Mouse (Mus musculus) splenic B cell, adult 2 months (primary cell): ENCODE results near the gene Ect2l.
"Not testable (repeated sequence)": the region's sequence is repeated elsewhere in the genome, so short reads cannot be mapped to it uniquely, and the experiment has no call there.

Source experiments
- DNase-seq: peaks from one replicate; pipeline ENCODE4 v3.0.0-alpha.2; 2011; ENCODE audit warnings: low read depth, low spot score
- H3K27me3 ChIP-seq: 2 replicates; pipeline ENCODE4 v1.6.1; 2012; ENCODE audit warnings: mild to moderate bottlenecking, low read length, moderate library complexity, mixed read lengths; ENCODE audit not compliant: control insufficient read depth, poor library complexity, insufficient read depth, severe bottlenecking
- H3K36me3 ChIP-seq: 2 replicates; pipeline ENCODE4 v1.6.1; 2012; ENCODE audit warnings: mild to moderate bottlenecking, low read length, moderate library complexity, mixed read lengths; ENCODE audit not compliant: control insufficient read depth, poor library complexity, insufficient read depth, severe bottlenecking

Gene Ect2l

DNA sequence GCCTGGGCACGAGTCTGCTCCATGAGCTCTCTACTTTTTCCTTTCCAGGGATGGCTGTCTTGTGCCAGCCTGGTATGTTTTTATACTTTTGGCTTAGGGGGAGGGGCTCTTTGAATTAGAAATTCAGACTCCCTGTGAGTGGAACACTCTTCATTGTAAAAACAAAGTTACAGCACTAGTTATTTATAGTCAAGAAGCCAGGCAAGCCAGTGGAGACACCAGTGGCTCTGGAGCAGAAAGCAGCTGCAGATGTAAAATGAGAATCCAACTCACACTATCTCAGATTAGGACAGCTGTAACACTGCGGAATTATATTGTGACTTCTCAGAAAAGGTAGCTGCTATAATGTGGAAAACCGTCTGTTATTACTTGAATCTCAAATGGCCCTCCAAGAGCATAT is 63.5 kb downstream of the Ect2l start:
- DNase-seq, result no peak
- Histone ChIP-seq H3K27me3 (no peaks in the 10 kb centered on the region), H3K36me3 (no peaks in the 10 kb centered on the region)

DNA sequence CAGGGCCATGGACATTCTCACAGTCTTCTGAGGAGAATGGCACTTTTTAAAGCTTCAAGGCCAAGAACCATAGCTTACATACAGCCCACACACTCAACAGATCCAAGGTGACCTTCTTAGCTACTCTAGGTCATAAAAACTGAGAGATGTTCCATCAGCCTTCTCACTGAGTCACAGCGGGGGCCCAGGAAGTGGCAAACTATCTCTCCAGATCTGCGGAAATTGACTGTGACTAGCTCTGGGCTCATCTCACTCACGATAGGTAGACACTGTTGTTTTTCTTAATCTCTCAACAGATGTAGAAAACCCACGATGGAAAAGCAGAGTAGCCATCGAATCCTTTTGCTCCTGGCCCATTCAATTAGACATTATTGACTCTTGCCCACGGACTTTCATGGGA is 68.5 kb downstream of the Ect2l start:
- Histone ChIP-seq H3K27me3 (no peaks in the 10 kb centered on the region), H3K36me3 (no peaks in the 10 kb centered on the region)
- no peak for DNase-seq

DNA sequence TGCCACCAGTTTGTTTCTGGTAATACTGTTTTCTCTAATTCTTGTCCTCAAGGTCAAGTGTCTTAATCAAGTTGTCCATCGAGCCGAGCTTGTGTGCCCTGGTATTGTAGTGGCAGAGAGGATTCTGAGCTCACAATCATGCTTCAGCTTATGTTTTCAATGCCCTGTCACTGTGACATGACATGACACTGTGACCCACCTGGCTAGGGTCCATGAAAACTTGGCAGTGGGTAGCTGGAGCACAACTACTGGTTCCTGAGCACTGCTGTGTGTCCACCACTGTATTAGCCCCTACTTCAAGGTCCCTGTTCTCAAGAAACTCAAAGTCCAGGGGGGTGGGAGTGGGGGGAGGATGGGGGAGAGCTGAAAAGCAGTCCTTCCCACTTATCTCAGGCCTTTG is 69.3 kb downstream of the Ect2l start:
- Histone ChIP-seq H3K27me3 (no peaks in the 10 kb centered on the region), H3K36me3 (no peaks in the 10 kb centered on the region)
- no peak for DNase-seq

DNA sequence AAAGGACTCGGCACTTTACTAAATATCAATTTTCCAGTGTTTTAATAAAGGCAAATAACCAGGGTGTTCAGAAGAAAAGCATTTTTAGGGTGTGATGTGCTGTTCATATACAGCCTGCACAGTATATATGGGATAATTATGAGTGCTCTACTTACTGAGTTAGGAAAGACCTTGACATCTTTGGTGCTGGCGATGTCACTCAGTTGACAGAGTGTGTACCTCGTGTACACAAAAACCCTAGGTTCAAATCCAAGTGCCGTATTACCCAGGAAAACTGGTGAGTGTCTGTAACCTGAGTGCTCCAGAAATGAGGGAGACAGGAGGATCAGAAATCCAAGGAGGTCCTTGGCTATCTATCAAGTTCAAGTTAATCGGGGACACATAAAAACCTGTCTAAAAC is 71.1 kb downstream of the Ect2l start:
- no peak for DNase-seq
- Histone ChIP-seq H3K27me3 (no peaks in the 10 kb centered on the region), H3K36me3 (no peaks in the 10 kb centered on the region)

DNA sequence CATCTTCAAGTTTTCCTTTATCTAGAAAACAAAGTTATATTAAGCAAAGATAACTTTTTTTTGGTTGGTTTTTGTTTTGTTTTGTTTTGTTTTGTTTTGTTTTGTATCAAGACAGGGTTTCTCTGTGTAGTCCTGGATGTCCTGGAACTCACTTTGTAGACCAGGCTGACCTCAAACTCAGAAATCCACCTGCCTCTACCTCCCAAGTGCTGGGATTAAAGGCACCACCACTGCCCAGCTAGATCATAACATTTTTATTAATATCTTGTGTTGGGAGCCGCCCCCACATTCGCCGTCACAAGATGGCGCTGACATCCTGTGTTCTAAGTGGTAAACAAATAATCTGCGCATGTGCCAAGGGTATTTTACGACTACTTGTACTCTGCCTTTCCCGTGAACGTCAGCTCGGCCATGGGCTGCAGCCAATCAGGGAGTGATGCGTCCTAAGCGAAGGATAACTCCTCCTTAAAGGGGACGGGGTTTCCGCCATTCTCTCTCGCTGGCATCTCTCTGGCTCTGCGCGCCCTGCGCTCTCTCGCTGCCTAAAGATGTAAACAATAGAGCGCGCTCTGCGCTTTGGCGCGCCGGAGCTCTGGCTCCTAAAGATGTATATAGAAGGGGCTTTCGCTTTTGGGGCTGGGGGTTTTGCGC is 71.7 kb downstream of the Ect2l start:
- peak; percentile 28 for DNase-seq
- H3K27me3 ChIP-seq, H3K36me3 ChIP-seq: not testable (repeated sequence)

DNA sequence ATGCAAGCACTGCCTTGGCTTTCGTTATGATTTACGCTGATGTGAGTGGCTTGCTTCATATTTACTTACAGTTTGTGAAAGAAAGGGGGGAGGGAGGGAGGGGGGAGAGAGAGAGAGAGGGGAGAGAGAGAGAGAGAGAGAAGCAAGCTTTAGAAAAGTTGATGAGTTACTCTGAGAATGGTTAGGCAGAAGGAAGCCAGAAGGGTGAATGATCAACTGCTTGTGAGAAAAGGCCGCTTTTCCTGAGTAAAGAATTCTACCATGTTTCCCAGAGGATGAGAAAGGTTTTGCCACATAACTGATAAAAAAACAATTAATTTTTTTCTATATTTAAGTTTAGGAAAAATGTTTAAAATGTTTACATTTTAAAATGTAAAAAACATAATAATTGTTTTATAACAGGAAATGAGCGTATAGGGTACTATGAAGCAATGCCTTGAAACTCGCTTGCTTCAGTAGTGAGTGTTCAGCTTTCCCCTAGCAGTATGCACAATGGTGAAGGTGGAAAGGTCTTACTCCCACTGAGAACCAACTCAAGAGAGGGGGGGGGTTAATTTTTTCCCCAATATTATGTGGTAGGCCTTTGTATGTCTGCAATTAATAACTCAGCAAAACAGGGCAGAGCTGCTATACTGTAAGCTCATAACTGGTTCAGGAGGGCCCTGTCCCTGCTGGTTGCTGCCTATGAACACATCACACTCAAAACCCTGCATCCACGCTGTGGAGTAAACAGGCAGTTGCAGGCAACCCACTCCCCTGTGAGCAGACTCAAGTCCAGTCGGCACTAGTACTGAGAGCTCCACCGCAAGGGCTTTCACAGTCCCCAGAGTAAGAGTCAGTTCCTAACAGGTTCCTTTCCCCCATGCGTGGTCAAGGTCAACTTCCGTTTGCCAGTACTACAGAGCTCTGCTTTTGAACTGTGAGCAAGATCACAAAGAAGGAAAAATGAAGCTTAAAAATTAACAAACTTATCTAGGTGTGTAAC is 78.7 kb downstream of the Ect2l start:
- DNase-seq, result no peak
- H3K36me3 ChIP-seq, result no peaks in the 10 kb centered on the region

DNA sequence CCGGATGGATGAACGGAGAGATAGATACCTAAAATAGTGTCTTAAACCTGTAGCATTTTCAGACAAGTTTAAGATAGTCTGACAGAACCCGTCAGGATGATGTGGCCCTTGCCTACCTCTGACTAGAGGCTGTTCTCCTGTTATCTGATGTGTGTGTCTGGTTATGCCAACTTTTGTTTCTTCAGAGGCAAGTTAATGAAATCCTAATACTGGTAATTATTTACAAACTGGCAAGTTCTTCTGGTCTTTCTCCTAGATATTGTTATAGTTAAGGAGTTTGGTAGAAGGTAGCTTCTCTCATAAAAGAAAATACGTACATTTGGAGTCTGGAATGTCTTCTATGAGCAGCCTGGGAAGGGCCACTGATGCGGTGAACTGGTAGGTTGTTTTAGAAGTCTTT is 80.4 kb downstream of the Ect2l start:
- Histone ChIP-seq H3K27me3 (no peaks in the 10 kb centered on the region), H3K36me3 (0 out of 2 replicates have a peak, but pooled peaks cover 2% of the 10 kb centered on the region)
- DNase-seq, result no peak

More for the DNA sequence above, 78.7 kb downstream of the Ect2l start:
- H3K27me3 ChIP-seq, result no peaks in the 10 kb centered on the region

DNA sequence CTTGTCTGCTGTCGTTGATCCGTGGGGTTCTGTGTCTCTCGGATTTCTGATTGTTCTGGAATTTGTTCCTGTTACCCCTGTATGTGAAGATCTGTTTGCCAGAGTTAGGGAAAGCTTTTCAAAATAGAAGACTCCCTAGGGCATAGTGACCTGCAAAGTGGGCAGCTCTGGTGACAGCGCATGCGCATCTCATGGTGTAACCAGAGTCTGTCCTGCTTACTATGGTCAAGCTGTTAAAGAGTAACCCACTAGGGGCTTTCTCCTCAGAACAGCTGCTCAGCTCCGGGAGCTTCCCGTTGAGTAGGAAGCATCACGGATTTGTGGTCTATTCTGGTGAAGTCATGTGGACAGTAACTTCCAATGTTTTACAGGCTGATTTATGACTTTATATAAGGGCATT is 92.4 kb downstream of the Ect2l start:
- H3K36me3 ChIP-seq, result peaks cover 6% of the 10 kb centered on the region
- no peak for DNase-seq
- H3K27me3 ChIP-seq, result no peaks in the 10 kb centered on the region

DNA sequence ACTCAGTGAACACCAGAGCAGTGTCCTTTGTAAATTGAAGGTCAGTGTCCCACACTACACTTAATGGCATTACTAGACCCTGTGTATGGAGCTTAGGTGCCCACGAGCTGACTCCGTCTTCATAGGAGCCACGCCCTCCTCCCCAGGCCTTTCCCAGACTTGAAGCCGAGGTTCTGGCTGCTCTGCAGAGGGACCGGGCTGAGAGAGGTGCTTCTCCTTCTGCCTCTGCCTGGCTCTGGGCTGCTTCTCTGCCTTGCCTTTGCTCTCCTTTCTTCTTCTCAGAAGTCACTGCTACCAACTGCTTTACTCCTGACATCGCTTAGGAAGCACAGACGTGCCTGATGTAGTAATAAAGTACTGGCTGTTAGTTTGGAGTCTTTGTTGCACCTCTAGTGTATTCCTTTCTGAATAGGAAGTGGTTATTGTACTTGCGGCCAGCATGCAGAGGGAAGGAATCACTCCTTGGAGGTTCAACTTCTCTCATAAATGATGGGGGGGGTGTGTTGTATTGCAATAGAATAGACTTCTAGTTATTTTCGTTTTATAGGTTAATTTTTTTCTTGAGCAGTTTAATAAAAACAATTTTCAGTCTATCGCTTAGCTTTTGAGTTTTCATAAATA is 97.1 kb downstream of the Ect2l start:
- Histone ChIP-seq H3K27me3 (no peaks in the 10 kb centered on the region), H3K36me3 (no peaks in the 10 kb centered on the region)
- DNase-seq, result no peak

DNA sequence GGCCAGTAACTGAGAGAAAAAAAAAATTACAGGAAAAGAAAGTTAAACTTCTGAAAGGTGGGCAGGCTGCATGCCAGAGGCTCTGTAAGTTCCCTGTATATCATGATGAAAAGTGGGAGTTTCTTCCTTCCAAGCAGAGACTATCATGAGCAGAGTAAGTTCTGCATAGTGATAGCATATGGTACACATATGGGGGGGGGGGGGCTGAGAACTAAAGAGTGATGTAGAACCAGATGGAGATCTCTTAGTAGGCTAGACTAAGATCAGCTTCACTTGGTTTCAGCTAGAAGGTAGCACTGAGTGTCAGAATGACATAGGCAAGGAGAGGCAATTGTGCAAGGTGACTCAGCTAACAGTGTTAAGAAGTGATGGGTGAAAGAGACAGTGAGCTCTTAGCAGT is 99.8 kb downstream of the Ect2l start:
- H3K36me3 ChIP-seq, result no peaks in the 10 kb centered on the region
- no peaks in the 10 kb centered on the region for H3K27me3 ChIP-seq
- DNase-seq, result no peak

DNA sequence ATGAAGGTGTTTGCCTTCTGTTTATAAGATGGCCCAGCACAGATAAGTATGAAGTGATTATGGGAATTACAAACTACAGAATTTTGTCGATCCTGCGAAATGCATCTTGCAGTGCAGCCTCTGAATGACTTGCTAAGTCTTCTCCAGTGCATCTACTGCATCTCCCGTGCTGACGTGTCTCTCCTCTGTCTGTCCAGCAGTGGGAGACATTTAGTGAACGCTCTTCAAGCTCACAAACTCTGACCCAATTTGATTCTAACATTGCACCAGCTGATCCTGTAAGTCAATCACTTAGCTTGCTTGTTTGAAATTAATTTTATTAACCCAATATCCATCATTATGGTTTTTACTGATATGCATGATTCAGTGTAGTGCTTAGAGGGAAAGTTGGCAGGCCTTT is 103.2 kb downstream of the Ect2l start:
- Histone ChIP-seq H3K36me3 (peaks cover 4% of the 10 kb centered on the region; the same call in 1 of the 2 replicates), H3K27me3 (no peaks in the 10 kb centered on the region)
- DNase-seq, result no peak

DNA sequence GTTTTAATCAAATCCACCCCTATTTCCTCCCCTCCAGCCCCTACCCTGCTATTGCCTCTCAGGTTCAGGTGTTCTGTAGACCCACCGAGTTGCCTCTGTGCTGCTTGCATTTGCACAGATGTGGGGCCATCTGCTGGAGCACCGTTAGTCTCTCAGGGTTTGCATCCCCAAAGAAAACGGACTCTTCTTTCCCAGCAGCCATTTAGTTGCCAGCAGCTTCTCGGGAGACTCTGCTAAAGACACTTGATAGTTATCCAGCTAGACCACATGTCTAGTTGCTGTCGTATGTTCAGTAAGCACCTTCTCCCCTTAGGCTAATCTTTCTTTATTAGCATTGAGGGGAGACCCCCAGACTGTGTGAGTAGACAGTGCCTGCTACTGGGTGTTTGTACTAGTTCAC is 108.5 kb downstream of the Ect2l start:
- Histone ChIP-seq H3K27me3 (no peaks in the 10 kb centered on the region), H3K36me3 (peaks cover 9% of the 10 kb centered on the region)
- no peak for DNase-seq

DNA sequence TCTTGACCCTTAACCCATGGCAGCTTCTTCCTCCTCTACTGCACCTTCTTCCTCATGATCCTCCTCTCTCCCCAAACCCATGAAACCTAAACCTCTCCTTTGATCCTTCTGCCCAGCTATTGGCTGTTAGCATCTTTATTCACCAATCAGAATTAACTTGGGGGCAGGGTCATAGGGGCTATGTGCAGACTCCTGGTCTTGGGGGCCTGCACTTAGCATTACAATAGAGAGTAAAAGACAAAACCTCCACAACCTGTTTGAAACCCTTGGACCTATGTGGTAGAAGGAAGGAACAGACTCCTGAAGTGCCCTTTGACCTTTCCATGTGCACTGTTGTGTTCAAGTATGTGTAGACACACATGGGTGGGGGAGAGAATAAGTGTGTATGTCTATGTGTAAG is 120.0 kb downstream of the Ect2l start:
- H3K27me3 ChIP-seq, result no peaks in the 10 kb centered on the region
- DNase-seq, result no peak
- peaks cover 8% of the 10 kb centered on the region for H3K36me3 ChIP-seq

DNA sequence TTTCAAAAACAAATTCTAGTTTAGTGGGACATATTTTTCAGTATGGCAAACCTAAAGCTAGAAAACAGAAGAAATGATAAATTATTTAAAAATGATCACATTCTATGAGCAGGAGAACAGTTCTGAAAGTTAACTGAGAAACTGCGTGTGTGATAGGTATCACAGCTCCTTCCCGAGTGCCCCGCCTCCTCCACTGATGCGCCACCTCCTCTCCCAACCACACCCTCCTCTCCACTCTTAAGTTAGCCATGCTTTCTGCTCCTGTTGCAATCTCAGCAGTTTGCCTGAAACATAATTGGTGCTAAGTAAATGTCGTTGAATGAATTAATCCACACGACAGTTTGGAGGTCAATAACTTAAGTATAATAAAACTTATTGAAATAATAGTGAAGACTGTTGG is 127.9 kb downstream of the Ect2l start:
- Histone ChIP-seq H3K36me3 (no peaks in the 10 kb centered on the region), H3K27me3 (no peaks in the 10 kb centered on the region)

DNA sequence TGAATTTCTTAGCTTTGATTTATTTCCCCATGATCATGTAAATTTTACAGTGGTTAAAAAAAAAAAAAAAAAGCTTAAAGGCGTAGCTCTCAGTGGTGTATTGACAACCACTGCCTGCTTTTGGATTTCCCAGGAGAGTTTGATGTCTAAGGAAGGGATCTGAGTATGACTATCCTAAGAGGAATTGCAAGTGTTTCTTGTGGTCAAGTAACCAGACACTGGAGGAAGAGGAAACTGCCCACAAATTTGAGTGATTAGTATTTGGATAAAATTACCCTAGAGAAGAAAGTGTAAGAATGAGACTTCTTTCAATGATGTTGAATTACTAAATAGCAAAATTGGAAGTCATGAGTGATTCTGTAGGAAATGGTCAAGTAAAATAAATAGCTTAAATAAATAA is 129.2 kb downstream of the Ect2l start:
- no peaks in the 10 kb centered on the region for H3K27me3 ChIP-seq
- no peak for DNase-seq
- no peaks in the 10 kb centered on the region for H3K36me3 ChIP-seq

More for the DNA sequence above, 127.9 kb downstream of the Ect2l start:
- DNase-seq, result no peak
